In genomic region chr13:23519416-23519815, GRCm38 (mm10) we compare ENCODE assay signal across 8 mouse cellular contexts. TPM values are rescaled to one million over a fixed set of nuclear protein-coding genes. Genes with fewer than 3 reads are reported as not detected.
DNase-seq lines count a peak whose midpoint lies in the region; ATAC-seq and TF ChIP-seq lines count a peak whose summit lies in the region.

No protein-coding gene starts in this region.

- peak overlapping the region; percentile 47 to 58 (median 53) for H3K4me3 ChIP-seq in CH12.LX (replicated peaks in 1 of 3; ENCODE audit: low read depth in 2 of 3, low read length in 2 of 3, poor library complexity in 1 of 3)
- peak overlapping the region; percentile 35 for H3K4me3 ChIP-seq in forebrain, embryonic 13.5 days
- peak overlapping the region; percentile 59 for H3K4me3 ChIP-seq in heart, postnatal 0 days (ENCODE audit: low read depth, low read length)
- H3K4me3 ChIP-seq in liver, embryonic 13.5 days (replicated peaks): peak overlapping the region; percentile 65

- in situ Hi-C loops in CH12.LX (cut with MboI; ENCODE audit: low pct_ligation_motif_present, low pct_unique_long_range_greater_than_20kb, low sequenced_read_pairs): loop anchor here (25.0 kb wide), 1 partner anchor 1582 kb away; the partner anchor contains the start of gene Zfp184

- peak; percentile 86 for DNase-seq in CH12.LX (ENCODE audit: extremely low read depth)
- peak; percentile 75 for DNase-seq in c-Kit-negative CD71-positive TER-119-positive erythroid progenitor cells, embryonic 14.5 days (ENCODE audit: low read depth, low spot score)
- DNase-seq in heart, postnatal 0 days (ENCODE audit: low spot score): peak; percentile 68
- DNase-seq in kidney, postnatal 36 days: peak; percentile 76 to 79
- DNase-seq in liver, embryonic 13.5 days: peak; percentile 79
- DNase-seq in natural killer cell, adult 2 months (ENCODE audit: low spot score in 2 of 2): peak; percentile 83 to 84
- peak; percentile 75 for DNase-seq in testis, postnatal 10 days (ENCODE audit: low spot score)

- TF ChIP-seq RAD21 in CH12.LX (IDR thresholded peaks at IDR 0.05; ENCODE audit: low read depth, low read length): no peak

- no peak for TF ChIP-seq CTCF in CH12.LX (conservative IDR thresholded peaks at IDR 0.05 in 1 of 2, IDR thresholded peaks at IDR 0.05 in 1 of 2; ENCODE audit: low read depth in 2 of 2, low read length in 2 of 2)
- TF ChIP-seq CTCF in heart, postnatal 0 days (IDR thresholded peaks at IDR 0.05; ENCODE audit: low read depth): no peak

- H3K27me3 ChIP-seq in CH12.LX (replicated peaks): no peaks in the 10 kb centered on the region
- H3K27me3 ChIP-seq in forebrain, embryonic 13.5 days: no peaks in the 10 kb centered on the region
- H3K27me3 ChIP-seq in heart, postnatal 0 days (ENCODE audit: control insufficient read depth, insufficient read depth, low read length): no peaks in the 10 kb centered on the region
- H3K27me3 ChIP-seq in liver, embryonic 13.5 days: no peaks in the 10 kb centered on the region

- no peak overlapping the region for H3K27ac ChIP-seq in CH12.LX (ENCODE audit: insufficient read depth, low read depth)
- H3K27ac ChIP-seq in forebrain, embryonic 13.5 days: no peak overlapping the region
- H3K27ac ChIP-seq in heart, postnatal 0 days (ENCODE audit: low read depth): peak overlapping the region; percentile 74
- H3K27ac ChIP-seq in liver, embryonic 13.5 days: peak overlapping the region; percentile 70

- no peaks in the 10 kb centered on the region for H3K36me3 ChIP-seq in CH12.LX (replicated peaks in 1 of 2; ENCODE audit: control insufficient read depth in 1 of 2, insufficient read depth in 1 of 2, low read length in 1 of 2)
- no peaks in the 10 kb centered on the region for H3K36me3 ChIP-seq in forebrain, embryonic 13.5 days (ENCODE audit: poor library complexity, severe bottlenecking)
- H3K36me3 ChIP-seq in heart, postnatal 0 days (replicated peaks; ENCODE audit: control insufficient read depth, insufficient read depth, low read length): no peaks in the 10 kb centered on the region
- no peaks in the 10 kb centered on the region for H3K36me3 ChIP-seq in liver, embryonic 13.5 days

- no peak for TF ChIP-seq EP300 in CH12.LX (IDR thresholded peaks at IDR 0.05; ENCODE audit: low read length)
- no peak for TF ChIP-seq EP300 in heart, postnatal 0 days (IDR thresholded peaks at IDR 0.05; ENCODE audit: low read depth)

- peak; percentile 20; the same call in 1 of the 2 replicates for ATAC-seq in forebrain, embryonic 13.5 days
- ATAC-seq in heart, postnatal 0 days (ENCODE audit: insufficient read depth, low read depth): 0 out of 2 replicates have a peak, but pooled peaks have one; percentile 19
- peak; percentile 44 for ATAC-seq in liver, embryonic 13.5 days (ENCODE audit: low read depth)

- H3K79me2 ChIP-seq in CH12.LX (replicated peaks; ENCODE audit: control insufficient read depth, extremely low read depth, insufficient read depth, poor library complexity, severe bottlenecking): no peaks in the 10 kb centered on the region

- peaks cover 0 to 34% of the 10 kb centered on the region in 2 experiments; a peak in 2 of 4 replicates for H3K4me1 ChIP-seq in CH12.LX (ENCODE audit: control insufficient read depth in 1 of 2, insufficient read depth in 2 of 2)
- peaks cover 10% of the 10 kb centered on the region; the same call in 1 of the 2 replicates for H3K4me1 ChIP-seq in forebrain, embryonic 13.5 days
- H3K4me1 ChIP-seq in heart, postnatal 0 days (ENCODE audit: control insufficient read depth, insufficient read depth): no peaks in the 10 kb centered on the region
- peaks cover 51% of the 10 kb centered on the region for H3K4me1 ChIP-seq in liver, embryonic 13.5 days (replicated peaks)

- dilution Hi-C loops in CH12.LX (cut with MboI; ENCODE audit: extremely low pct_ligation_motif_present, extremely low pct_unique_long_range_greater_than_20kb, low sequenced_read_pairs): no loop called here

- under 1% methylated on average over 10 of the region's 10 CpGs for WGBS in forebrain, embryonic 13.5 days
- under 1% methylated on average over 10 of the region's 10 CpGs for WGBS in heart, postnatal 0 days
- under 1% methylated on average over 10 of the region's 10 CpGs for WGBS in liver, embryonic 13.5 days (ENCODE audit: insufficient replicate concordance)

- no peaks in the 10 kb centered on the region for H3K9me3 ChIP-seq in CH12.LX (replicated peaks; ENCODE audit: low read length)
- no peaks in the 10 kb centered on the region for H3K9me3 ChIP-seq in forebrain, embryonic 13.5 days (replicated peaks)
- no peaks in the 10 kb centered on the region for H3K9me3 ChIP-seq in heart, postnatal 0 days (replicated peaks; ENCODE audit: control insufficient read depth, low read length)
- H3K9me3 ChIP-seq in liver, embryonic 13.5 days (replicated peaks): no peaks in the 10 kb centered on the region

- no peak for TF ChIP-seq POLR2A in CH12.LX (IDR thresholded peaks at IDR 0.05; ENCODE audit: low read depth, low read length)

- H3K9ac ChIP-seq in CH12.LX (ENCODE audit: insufficient read depth, low read depth): peak overlapping the region; percentile 60; the same call in 1 of the 2 replicates
- no peak overlapping the region for H3K9ac ChIP-seq in forebrain, embryonic 13.5 days
- H3K9ac ChIP-seq in heart, postnatal 0 days (replicated peaks; ENCODE audit: low read depth, low read length): no peak overlapping the region
- H3K9ac ChIP-seq in liver, embryonic 13.5 days: peak overlapping the region; percentile 20; the same call in 1 of the 2 replicates

- H3K4me2 ChIP-seq in CH12.LX (ENCODE audit: insufficient read depth, low read depth, poor library complexity, severe bottlenecking): peak overlapping the region; percentile 95
- H3K4me2 ChIP-seq in forebrain, embryonic 13.5 days: peak overlapping the region; percentile 54
- H3K4me2 ChIP-seq in heart, postnatal 0 days (ENCODE audit: low read depth, low read length): peak overlapping the region; percentile 80
- peak overlapping the region; percentile 67 for H3K4me2 ChIP-seq in liver, embryonic 13.5 days

TF ChIP-seq in CH12.LX, 34 proteins besides CTCF, POLR2A, EP300 and RAD21 (continues in another document):
- TF ChIP-seq ELF1 (IDR thresholded peaks at IDR 0.05; ENCODE audit: low read depth, low read length): peak; percentile 95
- TF ChIP-seq MAZ (IDR thresholded peaks at IDR 0.05; ENCODE audit: low read depth, low read length): no peak
- no peak for TF ChIP-seq USF2 (conservative IDR thresholded peaks at IDR 0.05; ENCODE audit: low read depth, low read length)
- no peak for TF ChIP-seq USF1 (IDR thresholded peaks at IDR 0.05; ENCODE audit: low read depth, low read length)
- TF ChIP-seq NRF1 (IDR thresholded peaks at IDR 0.05; ENCODE audit: low read depth, low read length): peak; percentile 68
- TF ChIP-seq MAFK (IDR thresholded peaks at IDR 0.05; ENCODE audit: insufficient replicate concordance, low read length): peak; percentile 98
- TF ChIP-seq MYC (IDR thresholded peaks at IDR 0.05; ENCODE audit: low read depth, low read length): 0 out of 2 replicates have a peak, but pooled peaks have one; percentile 71
- no peak for TF ChIP-seq BHLHE40 (IDR thresholded peaks at IDR 0.05; ENCODE audit: low read depth, low read length)

RNA-seq across cellular contexts. Expression of gene Hist1h4h, which starts 11.4 kb away (rescaled TPM):
- total RNA-seq in CH12.LX (2012; rRNA removed) (4,350 and 4,957 TPM in 2 replicates), CH12.LX (2014; rRNA removed) (14.0 and 19.4 TPM in 2 replicates)
- 3.4 and 5.5 TPM in 2 replicates for polyA plus RNA-seq in CH12.LX (2012; ENCODE audit: insufficient read length, low read depth)
- 5.2 and 6.4 TPM in 2 replicates for polyA plus RNA-seq in forebrain, embryonic 13.5 days (2015; fragmentation: Nextera tagmentation; extraction: Ambion mirVana)
- total RNA-seq in heart, postnatal 0 days (2014; rRNA removed; ENCODE audit: low replicate concordance): 3,824 and 4,565 TPM in 2 replicates
- polyA plus RNA-seq in heart, postnatal 0 days (2015; fragmentation: Nextera tagmentation; extraction: Ambion mirVana): 30.4 and 37.5 TPM in 2 replicates
- polyA plus RNA-seq in liver, embryonic 13.5 days (2015; fragmentation: Nextera tagmentation; extraction: Ambion mirVana): 3.8 and 5.9 TPM in 2 replicates

RNA-seq across cellular contexts. Expression of gene Hist1h2af, which starts 14.3 kb away (rescaled TPM):
- total RNA-seq in CH12.LX (2012; rRNA removed): 824 and 932 TPM in 2 replicates
- 45.2 and 57.1 TPM in 2 replicates for total RNA-seq in CH12.LX (2014; rRNA removed)
- 68.6 and 97.0 TPM in 2 replicates for polyA plus RNA-seq in CH12.LX (2012; ENCODE audit: insufficient read length, low read depth)
- 9.5 and 10.0 TPM in 2 replicates for polyA plus RNA-seq in forebrain, embryonic 13.5 days (2015; fragmentation: Nextera tagmentation; extraction: Ambion mirVana)
- total RNA-seq in heart, postnatal 0 days (2014; rRNA removed; ENCODE audit: low replicate concordance): 369 and 922 TPM in 2 replicates
- 1.3 and 2.6 TPM in 2 replicates for polyA plus RNA-seq in heart, postnatal 0 days (2015; fragmentation: Nextera tagmentation; extraction: Ambion mirVana)
- 7.7 and 13.6 TPM in 2 replicates for polyA plus RNA-seq in liver, embryonic 13.5 days (2015; fragmentation: Nextera tagmentation; extraction: Ambion mirVana)

RNA-seq across cellular contexts. Expression of gene Hist1h3g, which starts 15.8 kb away (rescaled TPM):
- total RNA-seq in CH12.LX (2012; rRNA removed) (608 and 749 TPM in 2 replicates), CH12.LX (2014; rRNA removed) (50.1 and 75.3 TPM in 2 replicates)
- 3.4 and 3.6 TPM in 2 replicates for polyA plus RNA-seq in CH12.LX (2012; ENCODE audit: insufficient read length, low read depth)
- polyA plus RNA-seq in forebrain, embryonic 13.5 days (2015; fragmentation: Nextera tagmentation; extraction: Ambion mirVana): 10.0 and 11.6 TPM in 2 replicates
- total RNA-seq in heart, postnatal 0 days (2014; rRNA removed; ENCODE audit: low replicate concordance): 709 and 989 TPM in 2 replicates
- polyA plus RNA-seq in heart, postnatal 0 days (2015; fragmentation: Nextera tagmentation; extraction: Ambion mirVana): 2.4 and 2.5 TPM in 2 replicates
- 10.3 and 17.1 TPM in 2 replicates for polyA plus RNA-seq in liver, embryonic 13.5 days (2015; fragmentation: Nextera tagmentation; extraction: Ambion mirVana)

RNA-seq across cellular contexts. Expression of gene Hist1h2bh, which starts 23.8 kb away (rescaled TPM):
- total RNA-seq in CH12.LX (2012; rRNA removed): 261 and 290 TPM in 2 replicates
- 5.7 and 8.0 TPM in 2 replicates for total RNA-seq in CH12.LX (2014; rRNA removed)
- polyA plus RNA-seq in CH12.LX (2012; ENCODE audit: insufficient read length, low read depth): 0.56 and 0.77 TPM in 2 replicates
- 0.76 and 0.97 TPM in 2 replicates for polyA plus RNA-seq in forebrain, embryonic 13.5 days (2015; fragmentation: Nextera tagmentation; extraction: Ambion mirVana)
- total RNA-seq in heart, postnatal 0 days (2014; rRNA removed; ENCODE audit: low replicate concordance): 82.5 and 133 TPM in 2 replicates
- polyA plus RNA-seq in heart, postnatal 0 days (2015; fragmentation: Nextera tagmentation; extraction: Ambion mirVana): 0.25 and 0.31 TPM in 2 replicates
- 1.7 TPM in 2 replicates for polyA plus RNA-seq in liver, embryonic 13.5 days (2015; fragmentation: Nextera tagmentation; extraction: Ambion mirVana)

RNA-seq across cellular contexts. Expression of gene Hist1h3f, which starts 24.4 kb away (rescaled TPM):
- total RNA-seq in CH12.LX (2012; rRNA removed) (553 and 608 TPM in 2 replicates), CH12.LX (2014; rRNA removed) (5.1 and 8.0 TPM in 2 replicates)
- 0.23 and 0.30 TPM in 2 replicates for polyA plus RNA-seq in CH12.LX (2012; ENCODE audit: insufficient read length, low read depth)
- polyA plus RNA-seq in forebrain, embryonic 13.5 days (2015; fragmentation: Nextera tagmentation; extraction: Ambion mirVana): 1.2 and 1.3 TPM in 2 replicates
- total RNA-seq in heart, postnatal 0 days (2014; rRNA removed; ENCODE audit: low replicate concordance): 441 and 779 TPM in 2 replicates
- 0.29 and 0.45 TPM in 2 replicates for polyA plus RNA-seq in heart, postnatal 0 days (2015; fragmentation: Nextera tagmentation; extraction: Ambion mirVana)
- 1.1 and 2.1 TPM in 2 replicates for polyA plus RNA-seq in liver, embryonic 13.5 days (2015; fragmentation: Nextera tagmentation; extraction: Ambion mirVana)

Comparison
In these comparisons a context has a peak if more than half of its experiments do, and no peak if none do; other contexts are left out.
1. H3K27ac ChIP-seq: peak in heart, postnatal 0 days (single experiment) and liver, embryonic 13.5 days (single experiment); none in CH12.LX (single experiment) and forebrain, embryonic 13.5 days (single experiment).
2. H3K9ac ChIP-seq: peak in CH12.LX (single experiment) and liver, embryonic 13.5 days (single experiment); none in forebrain, embryonic 13.5 days (single experiment) and heart, postnatal 0 days (single experiment).
3. Peak in every context shown above with its lines, with median percentiles within 50 percentile points of each other: DNase-seq, H3K4me2 ChIP-seq, H3K4me3 ChIP-seq and ATAC-seq.